Mouse (Mus musculus) thymus, adult 2 months (tissue): ENCODE results near the gene Fzd2.

Experiments used
- CTCF ChIP-seq: fragments of 200-500 bp; IDR thresholded peaks from 2 replicates; pipeline ENCODE4 v1.5.1; 2012; ENCODE audit warnings: mild to moderate bottlenecking, control low read depth, low read length, moderate library complexity, borderline replicate concordance; ENCODE audit not compliant: control insufficient read depth, poor library complexity, insufficient read depth; ENCODE audit errors: extremely low read depth
- POLR2A ChIP-seq: fragments of 200-500 bp; IDR thresholded peaks from 2 replicates; pipeline ENCODE4 v1.6.1; 2012; ENCODE audit warnings: mild to moderate bottlenecking, low read length, control low read depth, moderate library complexity; ENCODE audit not compliant: control insufficient read depth, poor library complexity, insufficient read depth; ENCODE audit errors: extremely low read depth

- TF ChIP-seq POLR2A (no peak), CTCF (no peak)
These were observed 24.3 kb downstream of the Fzd2 start for GRCm38 (mm10) chr11:102628529-102628928.
